Mouse (Mus musculus): Measurements from ENCODE around the gene G3bp1.

GRCm38 (mm10) chr11:55432981-55433380, 36.5 kb upstream of the G3bp1 start:
- no peak for TF ChIP-seq EP300 (IDR thresholded peaks at IDR 0.05; ENCODE audit: low read depth)
- no peak for TF ChIP-seq CTCF (IDR thresholded peaks at IDR 0.05; ENCODE audit: low read depth)
